Mouse (Mus musculus) 3T3-L1 (cell line): ENCODE measurements around the gene Gm6034.
"Not testable (repeated sequence)": the region's sequence is repeated elsewhere in the genome, so short reads cannot be mapped to it uniquely, and the experiment has no call there.

Experiments
- DNase-seq: peaks from one replicate; pipeline ENCODE4 v3.0.0-alpha.2; 2015; ENCODE audit warnings: low read depth, low spot score

Gene Gm6034

GRCm38 (mm10) chr17:36081901-36082300 is 39.1 kb downstream of the Gm6034 start:
- DNase-seq, result not testable (repeated sequence)

DNA sequence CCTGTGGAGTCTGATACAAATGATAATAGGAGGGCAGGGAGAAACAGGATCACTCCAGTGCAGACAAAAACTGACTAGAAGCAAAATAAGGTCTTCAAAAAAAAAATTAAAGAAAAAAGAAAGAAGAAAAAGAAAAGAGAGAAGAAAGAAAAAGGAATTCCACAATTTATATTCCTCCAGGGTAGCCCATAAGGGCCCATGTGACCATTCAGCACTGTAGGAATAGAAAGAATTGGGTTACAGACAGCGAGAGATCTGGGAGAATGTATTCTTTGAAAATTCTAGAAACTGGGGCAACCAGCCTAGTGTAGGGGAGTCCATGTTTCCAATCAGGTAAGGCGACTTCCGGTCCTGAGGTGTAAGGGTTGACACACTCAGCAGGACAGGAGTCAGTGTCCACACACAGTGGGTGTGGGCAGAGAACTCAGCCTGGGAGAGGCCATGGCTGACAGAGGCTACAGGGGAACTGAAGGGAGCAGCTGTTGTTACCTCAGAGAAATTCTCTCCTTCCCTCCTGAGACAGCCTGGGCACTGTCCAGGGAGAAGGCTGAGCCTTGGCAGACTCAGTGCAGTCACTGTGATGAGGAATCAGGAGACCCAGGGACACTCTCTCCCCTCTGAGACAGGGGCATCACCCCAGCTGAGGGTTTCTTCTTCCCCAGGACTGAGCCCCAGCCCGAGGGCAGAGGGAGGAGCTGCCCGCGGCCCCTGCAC is 39.9 kb downstream of the Gm6034 start:
- not testable (repeated sequence) for DNase-seq

DNA sequence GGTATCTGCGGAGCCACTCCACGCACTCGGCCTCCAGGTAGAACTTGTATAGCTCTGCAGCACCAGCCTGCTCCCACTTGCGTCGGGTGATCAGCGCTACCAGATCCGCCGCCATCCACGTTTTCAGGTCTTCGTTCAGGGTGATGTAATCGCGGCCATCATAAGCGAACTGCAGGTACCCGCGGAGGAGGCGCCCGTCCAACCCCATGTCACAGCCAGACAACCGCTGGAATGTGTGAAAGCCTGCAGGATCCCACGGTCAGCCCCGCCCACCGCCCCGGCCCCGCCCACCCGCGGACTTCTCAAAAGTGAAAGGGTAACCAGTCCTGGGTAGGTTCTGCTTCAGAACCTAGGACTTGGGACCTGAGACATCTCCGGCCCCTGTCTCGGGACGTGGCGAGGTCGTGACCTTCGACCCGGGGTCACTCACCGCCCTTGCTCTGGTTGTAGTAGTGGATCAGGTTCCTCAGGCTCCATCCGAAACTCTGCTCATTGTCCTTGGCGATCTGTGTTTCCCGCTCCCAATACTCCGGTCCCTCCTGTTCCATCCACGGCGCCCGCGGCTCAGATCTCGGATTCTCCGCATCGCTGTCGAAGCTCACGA is 40.6 kb downstream of the Gm6034 start:
- DNase-seq, result no peak

GRCm38 (mm10) chr17:36083870-36084451 is 41.2 kb downstream of the Gm6034 start:
- DNase-seq, result no peak

DNA sequence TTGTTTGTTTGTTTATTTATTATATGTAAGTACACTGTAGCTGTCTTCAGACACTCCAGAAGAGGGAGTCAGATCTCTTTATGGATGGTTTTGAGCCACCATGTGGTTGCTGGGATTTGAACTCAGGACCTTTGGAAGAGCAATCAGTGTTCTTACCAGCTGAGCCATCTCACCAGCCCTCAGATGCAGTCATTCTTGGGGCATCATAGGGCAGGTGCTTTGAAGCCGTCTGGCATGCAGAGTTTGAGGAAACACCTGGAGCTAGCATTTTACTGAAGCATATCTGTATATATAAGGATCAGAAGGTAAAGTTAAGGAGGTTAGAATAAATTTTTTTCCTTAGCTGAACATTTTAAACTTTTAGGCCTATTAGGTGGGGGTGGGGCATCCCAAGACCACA is 43.2 kb downstream of the Gm6034 start:
- DNase-seq, result not testable (repeated sequence)

DNA sequence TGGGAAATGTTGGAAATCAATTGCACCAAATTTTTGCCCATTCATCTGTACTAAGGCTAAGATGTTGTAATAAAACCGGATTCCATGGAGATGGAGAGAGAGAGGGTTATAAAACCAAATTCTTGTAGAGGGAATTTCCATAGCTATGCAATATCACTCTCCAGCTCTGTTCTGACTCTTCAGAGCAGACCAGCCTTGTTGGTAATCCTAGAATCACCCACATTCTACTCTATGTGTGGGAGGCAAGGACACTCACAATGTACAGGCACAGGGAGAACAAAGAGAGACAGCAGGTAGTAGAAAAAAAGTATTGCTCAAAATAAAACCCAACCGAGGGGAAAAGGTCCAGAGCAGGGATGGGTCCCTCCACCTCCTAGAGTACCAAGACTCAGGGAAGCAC is 49.2 kb downstream of the Gm6034 start:
- not testable (repeated sequence) for DNase-seq

GRCm38 (mm10) chr17:36092520-36092919 is 49.8 kb downstream of the Gm6034 start:
- DNase-seq, result not testable (repeated sequence)

GRCm38 (mm10) chr17:36093936-36094335 is 51.2 kb downstream of the Gm6034 start:
- DNase-seq, result no peak

DNA sequence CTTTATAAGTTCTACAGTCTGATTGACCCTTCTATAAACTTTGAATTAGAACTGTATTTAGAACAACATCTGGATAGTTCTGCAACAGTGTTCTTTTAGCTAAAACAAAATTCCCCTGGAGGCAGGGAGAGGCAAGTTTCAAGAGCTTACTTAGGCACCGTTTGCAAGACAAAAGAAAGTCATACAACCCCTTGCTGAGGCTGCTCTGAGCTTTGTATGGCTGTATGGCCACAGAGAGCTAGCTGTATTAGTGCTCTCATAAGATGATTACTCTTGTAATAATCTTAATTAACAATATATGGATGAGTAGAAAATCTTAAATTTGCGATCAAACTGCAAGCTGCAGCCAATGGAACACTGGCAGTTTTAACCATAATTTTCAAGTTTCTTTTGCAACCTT is 56.8 kb downstream of the Gm6034 start:
- DNase-seq, result not testable (repeated sequence)

GRCm38 (mm10) chr17:36102091-36102490 is 59.3 kb downstream of the Gm6034 start:
- DNase-seq, result not testable (repeated sequence)
